Comparison of ENCODE assay signal across 12 mouse cellular contexts in genomic region chr8:115126674-115127073, GRCm38 (mm10).
"Had no signal": no experiment of that assay in that cellular context is flagged by ENCODE, and none has a peak within 500 bp of the region (broad histone marks: within the 10 kb centered on the region; RNA-seq: fewer than 3 reads in every experiment).

No protein-coding gene starts in this region.

- ATAC-seq: intestine, postnatal 0 days; liver, postnatal 0 days; lung, postnatal 0 days; midbrain, embryonic 13.5 days; midbrain, embryonic 16.5 days had no signal

- DNase-seq: kidney, adult 9 months; kidney, postnatal 25 days; layer of hippocampus, postnatal 36 days; liver, postnatal 0 days; lung, embryonic 14.5 days; retina, postnatal 1 day; right cerebral cortex, postnatal 25 days; thymus, postnatal 25 days had no signal
